Mouse (Mus musculus) thymus, adult 2 months (tissue): ENCODE data around the gene Cage1. TPM values are rescaled to one million over a fixed set of nuclear protein-coding genes. Genes with fewer than 3 reads are reported as not detected.

Experiments
- DNase-seq: peaks from one replicate; pipeline ENCODE4 v3.0.0; 2021
- H3K27ac ChIP-seq: fragments of 200-500 bp; 2 replicates; pipeline ENCODE4 v1.5.1; 2012; ENCODE audit warnings: low read length, control low read depth; ENCODE audit not compliant: control insufficient read depth, insufficient read depth
- H3K27me3 ChIP-seq: fragments of 200-500 bp; 2 replicates; pipeline ENCODE4 v1.6.1; 2012; ENCODE audit warnings: mild to moderate bottlenecking, low read length, moderate library complexity, mixed read lengths; ENCODE audit not compliant: control insufficient read depth, insufficient read depth
- H3K36me3 ChIP-seq: fragments of 200-500 bp; 2 replicates; pipeline ENCODE4 v1.6.1; 2012; ENCODE audit warnings: mild to moderate bottlenecking, low read length, moderate library complexity; ENCODE audit not compliant: control insufficient read depth, insufficient read depth
- H3K4me1 ChIP-seq: fragments of 200-500 bp; replicated peaks from 2 replicates; pipeline ENCODE4 v1.6.1; 2012; ENCODE audit warnings: low read length; ENCODE audit not compliant: control insufficient read depth, insufficient read depth
- H3K4me3 ChIP-seq: fragments of 200-500 bp; 2 replicates; pipeline ENCODE4 v1.5.1; 2012; ENCODE audit warnings: mild to moderate bottlenecking, low read length, control low read depth, moderate library complexity; ENCODE audit not compliant: control insufficient read depth, insufficient read depth
- CTCF ChIP-seq: fragments of 200-500 bp; IDR thresholded peaks from 2 replicates; pipeline ENCODE4 v1.5.1; 2012; ENCODE audit warnings: mild to moderate bottlenecking, control low read depth, low read length, moderate library complexity, borderline replicate concordance; ENCODE audit not compliant: control insufficient read depth, poor library complexity, insufficient read depth; ENCODE audit errors: extremely low read depth
- POLR2A ChIP-seq: fragments of 200-500 bp; IDR thresholded peaks from 2 replicates; pipeline ENCODE4 v1.6.1; 2012; ENCODE audit warnings: mild to moderate bottlenecking, low read length, control low read depth, moderate library complexity; ENCODE audit not compliant: control insufficient read depth, poor library complexity, insufficient read depth; ENCODE audit errors: extremely low read depth
- WGBS: fragments of 180-500 bp; shearing (Covaris S2); methylation state at CpG from one replicate; pipeline ENCODE4 v1.1.7; 2018; 5-methylcytosine and 5-hydroxymethylcytosine counted together
- polyA plus RNA-seq: library from polyadenylated mRNA; depleted of rRNA; stranded (reverse); fragments of >200 nt; gene quantifications from 2 replicates; pipeline ENCODE4 v1.2.3, GENCODE M21; 2012

Cage1 gene
- polyA plus RNA-seq, 1 experiment = 0.16 TPM

- WGBS = 92% methylated on average over 10 of the region's 10 CpGs
- TF ChIP-seq POLR2A = no peak
- no peak for TF ChIP-seq CTCF
- Histone ChIP-seq H3K36me3 (no peaks in the 10 kb centered on the region), H3K27me3 (no peaks in the 10 kb centered on the region), H3K4me3 (no peak overlapping the region), H3K27ac (no peak overlapping the region), H3K4me1 (peaks cover 5% of the 10 kb centered on the region)
- DNase-seq = no peak
Measured at GRCm38 (mm10) chr13:37967565-37967964, 69.3 kb downstream of the Cage1 start.

GRCm38 (mm10) chr13:37967052-37967437, 69.8 kb downstream of the Cage1 start:
- WGBS = 93% methylated on average over 12 of the region's 12 CpGs
- Histone ChIP-seq H3K27ac (no peak overlapping the region), H3K27me3 (no peaks in the 10 kb centered on the region), H3K4me1 (peaks cover 5% of the 10 kb centered on the region), H3K36me3 (no peaks in the 10 kb centered on the region), H3K4me3 (no peak overlapping the region)
- no peak for DNase-seq
- TF ChIP-seq CTCF (no peak), POLR2A (no peak)

GRCm38 (mm10) chr13:37966256-37967051, 70.4 kb downstream of the Cage1 start:
- no peaks in the 10 kb centered on the region for H3K36me3 ChIP-seq
- TF ChIP-seq CTCF = no peak
- DNase-seq = no peak
- 92% methylated on average over 15 of the region's 15 CpGs for WGBS
- no peak overlapping the region for H3K4me3 ChIP-seq
- H3K27ac ChIP-seq = no peak overlapping the region
- peaks cover 5% of the 10 kb centered on the region for H3K4me1 ChIP-seq
- H3K27me3 ChIP-seq = no peaks in the 10 kb centered on the region

GRCm38 (mm10) chr13:37965126-37965914, 71.5 kb downstream of the Cage1 start:
- Histone ChIP-seq H3K4me3 (no peak overlapping the region), H3K4me1 (peaks cover 5% of the 10 kb centered on the region), H3K36me3 (no peaks in the 10 kb centered on the region), H3K27me3 (no peaks in the 10 kb centered on the region), H3K27ac (no peak overlapping the region)
- WGBS = 79% methylated on average over 17 of the region's 17 CpGs
- DNase-seq = no peak
- no peak for TF ChIP-seq CTCF

GRCm38 (mm10) chr13:37964128-37965087, 72.5 kb downstream of the Cage1 start:
- Histone ChIP-seq H3K27ac (no peak overlapping the region), H3K4me1 (peaks cover 8% of the 10 kb centered on the region), H3K27me3 (no peaks in the 10 kb centered on the region), H3K36me3 (no peaks in the 10 kb centered on the region), H3K4me3 (no peak overlapping the region)
- TF ChIP-seq POLR2A = no peak
- no peak for TF ChIP-seq CTCF
- DNase-seq = no peak
- 57% methylated on average over 20 of the region's 20 CpGs for WGBS
